Mouse (Mus musculus) limb, embryonic 13.5 days (tissue): Measurements from ENCODE around the gene Mfsd4a. TPM values are rescaled to one million over a fixed set of nuclear protein-coding genes. Genes with fewer than 3 reads are reported as not detected.

Experiments used
- ATAC-seq: fragments of 200-750 bp; cut with Nextera tagmentation; 2 replicates; pipeline ENCODE4 v1.8.0; 2017; ENCODE audit warnings: low read depth, moderate number of reproducible peaks, moderate TSS enrichment; ENCODE audit not compliant: low FRiP score
- H3K27ac ChIP-seq: fragments of 300-500 bp; sonication (generic); 2 replicates; pipeline ENCODE4 v1.5.1; 2015; ENCODE audit warnings: inconsistent platforms, mild to moderate bottlenecking, moderate library complexity
- H3K27me3 ChIP-seq: fragments of 300-500 bp; sonication (generic); 2 replicates; pipeline ENCODE4 v1.6.1; 2015; ENCODE audit warnings: mild to moderate bottlenecking, inconsistent platforms
- H3K36me3 ChIP-seq: fragments of 300-500 bp; sonication (generic); 2 replicates; pipeline ENCODE4 v1.6.1; 2015; ENCODE audit warnings: inconsistent platforms, mild to moderate bottlenecking, moderate library complexity
- H3K4me1 ChIP-seq: fragments of 300-500 bp; sonication (generic); 2 replicates; pipeline ENCODE4 v1.6.1; 2015; ENCODE audit warnings: inconsistent platforms
- H3K4me2 ChIP-seq: fragments of 300-500 bp; sonication (generic); replicated peaks from 2 replicates; pipeline ENCODE4 v1.6.1; 2015; ENCODE audit warnings: inconsistent platforms, mild to moderate bottlenecking, moderate library complexity
- H3K4me3 ChIP-seq: fragments of 300-500 bp; sonication (generic); 2 replicates; pipeline ENCODE4 v1.5.1; 2015; ENCODE audit warnings: moderate library complexity, mild to moderate bottlenecking, inconsistent platforms
- H3K9ac ChIP-seq: fragments of 300-500 bp; sonication (generic); 2 replicates; pipeline ENCODE4 v1.6.1; 2015; ENCODE audit warnings: mild to moderate bottlenecking, inconsistent platforms
- H3K9me3 ChIP-seq: fragments of 300-500 bp; sonication (generic); 2 replicates; pipeline ENCODE4 v1.6.1; 2016; ENCODE audit warnings: inconsistent platforms
- WGBS: fragments of 180-500 bp; shearing (Covaris S2); methylation state at CpG from one replicate; pipeline ENCODE4 v1.1.7; 2015; 5-methylcytosine and 5-hydroxymethylcytosine counted together
- polyA plus RNA-seq: library from polyadenylated mRNA; unstranded; fragments of >200 nt; fragmentation: Nextera tagmentation; extraction: Ambion mirVana; gene quantifications from 2 replicates; pipeline ENCODE4 v1.2.1, GENCODE M21; 2015

The Mfsd4a gene
- polyA plus RNA-seq, 1 experiment from 2014 or later: 11.0 TPM

GRCm38 (mm10) chr1:132063096-132063495, 4.8 kb downstream of the Mfsd4a start:
- Histone ChIP-seq H3K27ac (no peak overlapping the region), H3K4me1 (peaks cover 16% of the 10 kb centered on the region), H3K9me3 (no peaks in the 10 kb centered on the region), H3K4me2 (no peak overlapping the region), H3K9ac (no peak overlapping the region), H3K4me3 (no peak overlapping the region), H3K27me3 (peaks cover 40% of the 10 kb centered on the region), H3K36me3 (no peaks in the 10 kb centered on the region)
- no peak for ATAC-seq
- 82% methylated on average over 4 of the region's 4 CpGs for WGBS

- Histone ChIP-seq H3K4me1 (peaks cover 6% of the 10 kb centered on the region), H3K36me3 (no peaks in the 10 kb centered on the region), H3K4me3 (no peak overlapping the region), H3K27me3 (peaks cover 28% of the 10 kb centered on the region), H3K9ac (no peak overlapping the region), H3K4me2 (no peak overlapping the region), H3K9me3 (no peaks in the 10 kb centered on the region), H3K27ac (no peak overlapping the region)
- no peak for ATAC-seq
- WGBS: 37% methylated on average over 6 of the region's 6 CpGs
These were observed 5.9 kb downstream of the Mfsd4a start for GRCm38 (mm10) chr1:132061750-132062541.

- Histone ChIP-seq H3K36me3 (no peaks in the 10 kb centered on the region), H3K27me3 (peaks cover 11% of the 10 kb centered on the region), H3K9ac (no peak overlapping the region), H3K9me3 (no peaks in the 10 kb centered on the region), H3K4me1 (peaks cover 8% of the 10 kb centered on the region; the same call in 1 of the 2 replicates), H3K27ac (no peak overlapping the region), H3K4me3 (no peak overlapping the region), H3K4me2 (no peak overlapping the region)
- WGBS: 59% methylated on average over 7 of the region's 7 CpGs
- ATAC-seq: no peak
These were observed 7.7 kb downstream of the Mfsd4a start for GRCm38 (mm10) chr1:132060036-132060769.

GRCm38 (mm10) chr1:132058558-132058957, 9.3 kb downstream of the Mfsd4a start:
- no peak overlapping the region for H3K4me2 ChIP-seq
- no peaks in the 10 kb centered on the region for H3K36me3 ChIP-seq
- no peak overlapping the region for H3K9ac ChIP-seq
- 93% methylated on average over 5 of the region's 5 CpGs for WGBS
- H3K27me3 ChIP-seq: no peaks in the 10 kb centered on the region; the same call in 1 of the 2 replicates
- no peaks in the 10 kb centered on the region for H3K9me3 ChIP-seq
- H3K27ac ChIP-seq: no peak overlapping the region
- H3K4me1 ChIP-seq: peaks cover 8% of the 10 kb centered on the region; the same call in 1 of the 2 replicates
- H3K4me3 ChIP-seq: no peak overlapping the region
- ATAC-seq: no peak

- Histone ChIP-seq H3K9me3 (no peaks in the 10 kb centered on the region), H3K4me3 (no peak overlapping the region), H3K27me3 (no peaks in the 10 kb centered on the region), H3K36me3 (no peaks in the 10 kb centered on the region), H3K9ac (no peak overlapping the region), H3K4me1 (peaks cover 3% of the 10 kb centered on the region; the same call in 1 of the 2 replicates), H3K4me2 (no peak overlapping the region), H3K27ac (no peak overlapping the region)
- WGBS: 72% methylated on average over 7 of the region's 7 CpGs
- ATAC-seq: no peak
These were observed 12.7 kb downstream of the Mfsd4a start for GRCm38 (mm10) chr1:132055054-132055664.

GRCm38 (mm10) chr1:132054387-132054786, 13.5 kb downstream of the Mfsd4a start:
- Histone ChIP-seq H3K36me3 (no peaks in the 10 kb centered on the region), H3K9ac (no peak overlapping the region), H3K9me3 (no peaks in the 10 kb centered on the region), H3K4me3 (no peak overlapping the region), H3K4me2 (no peak overlapping the region), H3K27me3 (no peaks in the 10 kb centered on the region), H3K4me1 (peaks cover 3% of the 10 kb centered on the region; the same call in 1 of the 2 replicates), H3K27ac (no peak overlapping the region)
- 73% methylated on average over 3 of the region's 3 CpGs for WGBS
- ATAC-seq: no peak

GRCm38 (mm10) chr1:132051746-132052145, 16.1 kb downstream of the Mfsd4a start:
- Histone ChIP-seq H3K27ac (no peak overlapping the region), H3K9me3 (no peaks in the 10 kb centered on the region), H3K36me3 (no peaks in the 10 kb centered on the region), H3K27me3 (no peaks in the 10 kb centered on the region), H3K9ac (no peak overlapping the region), H3K4me2 (no peak overlapping the region), H3K4me1 (peaks cover 3% of the 10 kb centered on the region; the same call in 1 of the 2 replicates), H3K4me3 (no peak overlapping the region)
- WGBS: 86% methylated on average over 3 of the region's 3 CpGs
- no peak for ATAC-seq

- no peaks in the 10 kb centered on the region for H3K27me3 ChIP-seq
- no peak overlapping the region for H3K4me3 ChIP-seq
- ATAC-seq: peak; percentile 44; the same call in 1 of the 2 replicates
- H3K4me1 ChIP-seq: no peaks in the 10 kb centered on the region
- H3K27ac ChIP-seq: no peak overlapping the region
- WGBS: 21% methylated on average over 15 of the region's 15 CpGs
- no peak overlapping the region for H3K9ac ChIP-seq
- no peak overlapping the region for H3K4me2 ChIP-seq
- H3K36me3 ChIP-seq: no peaks in the 10 kb centered on the region
- H3K9me3 ChIP-seq: no peaks in the 10 kb centered on the region
These were observed 21.6 kb downstream of the Mfsd4a start for GRCm38 (mm10) chr1:132046143-132046735.

- Histone ChIP-seq H3K9ac (no peak overlapping the region), H3K4me1 (peaks cover 7% of the 10 kb centered on the region; the same call in 1 of the 2 replicates), H3K9me3 (no peaks in the 10 kb centered on the region), H3K4me2 (no peak overlapping the region), H3K36me3 (peaks cover 4% of the 10 kb centered on the region; the same call in 1 of the 2 replicates), H3K4me3 (no peak overlapping the region), H3K27ac (no peak overlapping the region), H3K27me3 (no peaks in the 10 kb centered on the region)
- WGBS: 65% methylated on average over 4 of the region's 4 CpGs
- ATAC-seq: no peak
These were observed 24.1 kb downstream of the Mfsd4a start for GRCm38 (mm10) chr1:132043759-132044158.

- WGBS: 63% methylated on average over 9 of the region's 9 CpGs
- ATAC-seq: no peak
These were observed 27.7 kb downstream of the Mfsd4a start for GRCm38 (mm10) chr1:132040201-132040621.

GRCm38 (mm10) chr1:132038753-132039152, 29.1 kb downstream of the Mfsd4a start:
- Histone ChIP-seq H3K9me3 (no peaks in the 10 kb centered on the region), H3K27me3 (no peaks in the 10 kb centered on the region), H3K4me2 (no peak overlapping the region), H3K36me3 (peaks cover 24% of the 10 kb centered on the region), H3K9ac (no peak overlapping the region), H3K4me1 (peaks cover 7% of the 10 kb centered on the region; the same call in 1 of the 2 replicates), H3K27ac (no peak overlapping the region), H3K4me3 (no peak overlapping the region)
- WGBS: 81% methylated on average over 5 of the region's 5 CpGs
- ATAC-seq: no peak

More at GRCm38 (mm10) chr1:132040201-132040621, 27.7 kb downstream of the Mfsd4a start:
- Histone ChIP-seq H3K27me3 (no peaks in the 10 kb centered on the region), H3K36me3 (peaks cover 9% of the 10 kb centered on the region; the same call in 1 of the 2 replicates), H3K4me3 (no peak overlapping the region), H3K9me3 (no peaks in the 10 kb centered on the region), H3K9ac (no peak overlapping the region), H3K4me1 (peaks cover 7% of the 10 kb centered on the region; the same call in 1 of the 2 replicates), H3K27ac (peak overlapping the region; percentile 6; the same call in 1 of the 2 replicates), H3K4me2 (no peak overlapping the region)
